Mouse (Mus musculus): ENCODE results near the gene Il1r1.

The Il1r1 gene

GRCm38 (mm10) chr1:40233217-40233616, 8.3 kb downstream of the Il1r1 start:
- DNase-seq = no peak

GRCm38 (mm10) chr1:40233621-40234020, 8.7 kb downstream of the Il1r1 start:
- DNase-seq = no peak

GRCm38 (mm10) chr1:40235597-40236249, 10.8 kb downstream of the Il1r1 start:
- DNase-seq = no peak

- no peak for DNase-seq
These were observed 11.8 kb downstream of the Il1r1 start for GRCm38 (mm10) chr1:40236694-40237093.

GRCm38 (mm10) chr1:40237094-40237493, 12.2 kb downstream of the Il1r1 start:
- DNase-seq = no peak

GRCm38 (mm10) chr1:40240353-40241092, 15.6 kb downstream of the Il1r1 start:
- DNase-seq = no peak

- DNase-seq = no peak
These were observed 17.8 kb downstream of the Il1r1 start for GRCm38 (mm10) chr1:40242717-40243116.

GRCm38 (mm10) chr1:40243561-40243998, 18.7 kb downstream of the Il1r1 start:
- DNase-seq = no peak

- no peak for DNase-seq
These were observed 25.5 kb downstream of the Il1r1 start for GRCm38 (mm10) chr1:40250425-40250824.

- no peak for DNase-seq
These were observed 27.6 kb downstream of the Il1r1 start for GRCm38 (mm10) chr1:40252507-40252906.

- no peak for DNase-seq
These were observed 29.1 kb downstream of the Il1r1 start for GRCm38 (mm10) chr1:40253940-40254339.

GRCm38 (mm10) chr1:40254347-40255057, 29.6 kb downstream of the Il1r1 start:
- DNase-seq = no peak

- DNase-seq = no peak
These were observed 37.7 kb downstream of the Il1r1 start for GRCm38 (mm10) chr1:40262441-40263121.

- DNase-seq = no peak
These were observed 38.2 kb downstream of the Il1r1 start for GRCm38 (mm10) chr1:40263122-40263498.

- no peak for DNase-seq
These were observed 38.8 kb downstream of the Il1r1 start for GRCm38 (mm10) chr1:40263679-40264078.

GRCm38 (mm10) chr1:40265301-40265835, 40.5 kb downstream of the Il1r1 start:
- peak; percentile 4 for DNase-seq

- DNase-seq = peak; percentile 62
These were observed 41.8 kb downstream of the Il1r1 start for GRCm38 (mm10) chr1:40266431-40267260.

- DNase-seq = peak; percentile 41
These were observed 43.0 kb downstream of the Il1r1 start for GRCm38 (mm10) chr1:40267846-40268245.

GRCm38 (mm10) chr1:40268536-40268935, 43.7 kb downstream of the Il1r1 start:
- no peak for DNase-seq

GRCm38 (mm10) chr1:40270415-40270814, 45.5 kb downstream of the Il1r1 start:
- DNase-seq = no peak

- DNase-seq = no peak
These were observed 46.2 kb downstream of the Il1r1 start for GRCm38 (mm10) chr1:40271052-40271451.

- no peak for DNase-seq
These were observed 46.7 kb downstream of the Il1r1 start for GRCm38 (mm10) chr1:40271486-40272055.

Data from cerebellum, adult 9-10 months (tissue).